Mouse (Mus musculus) thymus, adult 2 months (tissue): ENCODE measurements at regions not wholly inside any gene's neighbourhood (a gene's known extent, or its start where the extent isn't known, plus 50 kb on each side); places are given as distances from the start of the nearest gene placed in this dataset.

Source experiments
- CTCF ChIP-seq: fragments of 200-500 bp; IDR thresholded peaks from 2 replicates; pipeline ENCODE4 v1.5.1; 2012; ENCODE audit warnings: mild to moderate bottlenecking, control low read depth, low read length, moderate library complexity, borderline replicate concordance; ENCODE audit not compliant: control insufficient read depth, poor library complexity, insufficient read depth; ENCODE audit errors: extremely low read depth
- POLR2A ChIP-seq: fragments of 200-500 bp; IDR thresholded peaks from 2 replicates; pipeline ENCODE4 v1.6.1; 2012; ENCODE audit warnings: mild to moderate bottlenecking, low read length, control low read depth, moderate library complexity; ENCODE audit not compliant: control insufficient read depth, poor library complexity, insufficient read depth; ENCODE audit errors: extremely low read depth

DNA sequence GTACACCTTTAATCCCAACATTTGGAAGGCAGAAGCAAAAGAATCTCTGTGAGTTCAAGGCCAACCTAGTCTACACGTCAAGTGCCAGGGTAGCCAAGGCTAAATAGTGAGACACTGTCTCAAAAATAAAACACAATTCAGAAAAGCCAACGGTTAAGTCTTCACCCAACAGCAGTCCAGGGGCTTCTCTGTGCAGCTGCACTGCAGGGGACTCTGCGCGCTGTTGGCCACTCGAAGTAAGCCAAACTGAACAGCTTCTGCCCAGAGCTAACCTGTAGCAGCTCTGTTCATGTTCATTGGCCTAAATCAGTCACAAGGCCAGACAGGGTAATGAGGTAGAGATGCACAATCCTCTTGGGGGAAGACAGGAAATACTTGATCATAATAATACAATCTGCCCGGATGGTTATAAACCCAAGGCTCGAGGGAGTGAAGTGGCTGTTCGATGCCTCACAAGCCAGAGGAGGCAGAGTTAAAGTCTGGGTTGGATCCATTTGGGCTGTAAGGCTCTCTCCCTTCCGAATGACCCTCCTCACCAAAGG lies 165.4 kb downstream of the Rab11fip4 start:
- TF ChIP-seq CTCF, result no peak
- TF ChIP-seq POLR2A, result no peak
